Mouse (Mus musculus) frontal cortex, adult (tissue): ENCODE results near the gene Ormdl2.
"Not testable (repeated sequence)": the region's sequence is repeated elsewhere in the genome, so short reads cannot be mapped to it uniquely, and the experiment has no call there.

Source experiments
- ATAC-seq: cut with Nextera tagmentation; 2 replicates; pipeline ENCODE4 v1.9.2; 2017; ENCODE audit warnings: mild to moderate bottlenecking, moderate library complexity, mixed read lengths; ENCODE audit not compliant: low TSS enrichment

The Ormdl2 gene

DNA sequence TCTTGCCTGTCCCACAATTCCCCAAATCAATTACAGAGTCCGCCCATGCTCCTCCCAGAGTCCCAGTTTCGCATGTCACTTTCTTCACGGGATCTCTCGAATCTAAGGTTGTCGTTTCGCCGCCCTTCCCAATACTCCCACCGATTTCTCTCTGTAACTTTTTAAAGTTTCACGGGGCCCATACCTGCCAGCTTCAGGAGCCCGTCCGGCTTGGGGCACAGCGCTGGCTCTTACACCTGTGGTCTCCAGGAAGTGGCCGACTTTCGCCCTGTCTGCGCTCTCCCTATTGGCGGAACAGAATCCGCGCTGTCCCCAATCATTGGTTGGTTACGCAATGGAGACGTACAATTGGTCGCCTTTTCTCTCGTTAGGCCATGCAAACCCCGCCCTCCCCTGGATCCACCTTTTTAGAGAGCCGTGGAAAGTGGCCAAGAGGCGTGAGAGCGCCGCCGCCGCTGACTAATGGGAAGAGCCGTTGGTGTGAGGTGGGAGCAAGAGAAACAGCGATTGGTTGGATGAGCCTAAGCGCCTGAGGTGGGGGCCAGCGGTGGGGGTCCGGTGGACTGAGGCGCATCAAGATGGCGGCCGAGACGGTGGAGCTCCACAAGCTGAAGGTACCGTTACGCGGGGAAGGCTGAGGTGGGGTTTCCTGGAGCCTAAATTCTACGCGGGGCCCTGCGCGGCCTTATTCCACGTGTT is at the start of gene Ormdl2:
Gene Ormdl2 (minus strand): TSS at position 288 of the 699 bp plus-strand sequence.
- peak; percentile 99 for ATAC-seq

DNA sequence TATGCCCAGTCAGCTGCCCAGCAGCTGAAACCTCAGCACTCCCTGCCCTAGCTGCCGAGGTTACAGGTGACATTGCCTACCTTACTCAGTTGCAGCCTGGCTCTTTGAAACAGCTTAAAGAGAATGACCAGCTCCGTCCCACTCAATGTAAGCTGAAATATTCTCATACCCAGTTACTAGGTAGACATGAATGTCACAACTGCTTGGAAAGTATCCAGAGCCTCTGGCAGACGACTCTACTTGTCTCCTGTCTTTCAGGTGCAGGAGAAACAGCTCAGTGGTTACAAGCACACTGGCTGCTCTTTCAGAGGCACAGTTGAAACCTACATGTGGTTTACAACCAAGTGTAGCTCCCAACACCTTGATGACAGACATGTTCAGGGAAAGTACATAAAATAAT is 48.9 kb upstream of the Ormdl2 start:
- no peak for ATAC-seq

DNA sequence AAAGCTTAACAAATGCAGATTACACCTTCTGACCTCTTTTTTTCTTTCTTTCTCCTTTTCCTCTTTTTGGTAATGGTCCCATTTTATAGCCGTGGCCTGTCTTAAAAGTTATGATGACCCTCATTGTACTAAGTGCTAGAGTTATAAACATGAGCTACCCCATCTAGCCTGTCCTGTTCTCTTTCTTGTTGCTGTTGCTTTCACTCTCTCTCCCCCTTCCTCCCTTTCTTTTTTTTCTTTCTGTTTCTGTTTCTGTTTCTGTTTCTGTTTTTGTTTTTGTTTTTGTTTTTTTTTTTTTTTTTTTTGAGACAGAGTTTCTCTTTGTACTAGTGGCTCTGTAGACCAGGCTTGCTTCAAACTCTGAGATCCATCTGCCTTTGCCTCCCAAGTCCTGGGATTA is 45.1 kb upstream of the Ormdl2 start:
- ATAC-seq, result no peak

DNA sequence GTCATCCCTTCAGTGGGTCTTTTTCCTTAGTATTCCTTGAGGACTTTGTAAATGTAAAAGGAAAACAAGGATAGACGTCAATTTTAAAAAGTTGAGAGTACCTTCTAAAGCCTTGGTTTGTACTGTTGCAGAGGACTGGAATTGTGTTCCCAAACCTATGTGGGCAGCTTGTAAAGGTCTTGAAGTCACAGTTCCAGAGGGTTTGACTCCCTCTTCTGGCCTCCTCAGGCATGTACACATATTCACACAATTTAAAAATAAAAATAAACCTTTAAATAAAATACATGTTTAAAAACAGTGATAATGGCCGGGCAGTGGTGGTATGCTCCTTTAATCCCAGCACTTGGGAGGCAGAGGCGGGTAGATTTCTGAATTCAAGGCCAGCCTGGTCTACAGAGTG is 44.6 kb upstream of the Ormdl2 start:
- ATAC-seq, result no peak

DNA sequence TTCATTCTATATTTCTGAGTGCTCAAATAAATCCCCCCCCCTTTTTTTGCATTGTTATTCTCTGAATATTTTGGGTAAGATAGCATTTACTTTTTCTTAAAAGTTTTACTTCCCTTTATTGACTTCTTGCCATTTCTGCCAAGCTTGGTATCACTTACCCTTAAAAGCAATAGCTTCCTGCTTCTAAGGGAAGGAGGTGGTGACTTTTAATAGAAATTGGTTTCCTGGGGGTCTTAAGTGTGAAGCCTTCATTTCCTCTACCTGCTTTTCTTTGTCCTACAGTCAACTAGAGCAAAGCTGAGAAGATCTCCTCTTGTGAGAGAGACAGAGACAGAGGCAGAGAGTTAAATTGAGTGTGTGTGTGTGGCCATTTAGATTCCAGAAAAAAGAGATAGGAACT is 39.7 kb upstream of the Ormdl2 start:
- ATAC-seq, result no peak

DNA sequence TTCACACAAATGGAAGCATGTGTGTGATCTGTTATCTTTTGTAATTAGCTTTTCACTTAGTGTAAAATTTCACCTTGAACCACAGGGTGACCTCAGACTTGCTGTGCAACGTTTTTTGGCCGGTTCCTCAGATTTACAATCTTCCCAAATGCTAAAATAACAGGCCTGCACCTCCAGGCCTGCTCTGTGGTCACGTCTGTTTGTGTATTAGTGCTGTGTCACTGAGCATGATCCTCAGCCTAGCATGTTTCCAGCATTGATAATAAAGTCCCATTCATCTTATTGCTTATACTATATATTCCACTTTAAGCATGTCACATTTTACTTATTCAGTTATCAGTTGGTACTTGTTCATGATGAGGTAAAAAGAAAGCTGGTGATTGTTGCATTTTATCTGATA is 28.9 kb upstream of the Ormdl2 start:
- ATAC-seq, result no peak

DNA sequence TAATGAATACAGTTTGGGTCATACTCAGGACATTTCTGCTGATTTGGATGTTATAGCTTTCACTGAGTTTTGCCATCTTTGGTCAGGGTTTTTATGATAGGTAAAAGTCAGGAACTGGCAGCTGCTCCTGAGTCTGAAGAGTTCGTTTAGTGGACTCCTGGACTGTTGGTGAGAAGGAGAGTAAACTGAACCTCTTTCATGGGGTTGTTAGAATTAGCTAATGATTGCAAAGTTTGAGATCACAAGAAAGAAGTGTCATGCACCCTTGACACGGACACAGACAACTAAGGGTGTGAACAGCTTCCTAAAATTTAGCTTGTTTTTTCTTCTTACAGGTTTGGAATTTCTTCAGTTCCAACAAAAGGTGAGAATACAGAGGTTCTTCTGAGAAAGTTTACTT is 27.0 kb upstream of the Ormdl2 start:
- no peak for ATAC-seq

DNA sequence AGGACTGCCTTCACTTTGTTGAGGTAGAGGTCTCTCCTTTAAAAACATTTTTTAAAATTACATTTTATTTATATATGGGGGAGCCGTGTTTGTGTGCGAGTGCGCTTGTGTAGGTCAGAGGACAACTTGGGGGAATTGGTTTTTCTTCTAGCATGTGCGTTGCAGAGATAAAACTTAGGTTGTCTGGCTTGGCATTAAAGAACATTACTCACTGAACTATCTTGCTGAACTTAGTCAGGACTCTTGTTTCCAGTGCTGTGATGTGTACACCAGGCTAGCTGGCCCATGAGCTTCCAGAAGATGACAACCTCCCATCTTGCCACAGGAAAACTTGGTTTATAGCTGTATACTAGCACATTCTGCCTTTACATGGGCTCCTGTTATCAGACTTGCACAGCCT is 25.2 kb upstream of the Ormdl2 start:
- no peak for ATAC-seq

DNA sequence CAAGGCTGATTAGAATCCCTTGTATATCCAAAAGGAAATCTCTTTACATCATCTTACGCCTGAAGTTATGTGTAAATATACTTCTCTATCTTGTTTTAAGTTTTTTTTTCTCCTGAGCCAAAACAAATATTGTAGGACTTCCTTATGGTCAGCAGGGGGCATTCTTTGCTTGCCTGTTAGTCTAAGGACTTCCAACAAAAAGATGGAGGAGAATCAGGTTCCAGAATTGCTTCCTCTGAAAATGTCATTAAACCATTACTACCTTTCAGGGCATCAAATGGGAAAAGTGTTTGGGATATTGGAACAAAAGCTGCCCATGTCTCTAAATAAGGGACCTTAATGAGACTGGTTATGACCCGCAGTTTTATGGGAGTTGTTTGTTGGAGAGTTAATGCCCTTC is 24.1 kb upstream of the Ormdl2 start:
- no peak; the same call in 1 of the 2 replicates for ATAC-seq

DNA sequence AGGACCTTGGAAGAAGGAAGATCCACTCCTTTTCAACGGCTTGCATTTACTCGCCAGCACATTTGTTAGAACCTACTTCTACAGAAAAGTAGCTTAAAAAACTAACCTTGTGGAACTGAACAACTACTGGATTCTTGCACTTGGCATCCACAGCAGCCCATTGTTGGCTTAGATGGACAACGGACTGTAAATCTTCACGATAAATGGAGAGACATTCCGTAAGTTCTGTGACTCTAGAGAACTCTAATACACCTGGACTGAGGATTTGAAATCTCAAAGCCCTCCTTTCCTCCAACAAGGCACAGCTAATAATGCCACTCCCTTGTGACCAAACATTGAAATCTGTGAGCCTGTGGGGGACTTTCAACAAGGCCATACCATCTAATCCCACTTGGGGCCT is 21.8 kb upstream of the Ormdl2 start:
- no peak for ATAC-seq

DNA sequence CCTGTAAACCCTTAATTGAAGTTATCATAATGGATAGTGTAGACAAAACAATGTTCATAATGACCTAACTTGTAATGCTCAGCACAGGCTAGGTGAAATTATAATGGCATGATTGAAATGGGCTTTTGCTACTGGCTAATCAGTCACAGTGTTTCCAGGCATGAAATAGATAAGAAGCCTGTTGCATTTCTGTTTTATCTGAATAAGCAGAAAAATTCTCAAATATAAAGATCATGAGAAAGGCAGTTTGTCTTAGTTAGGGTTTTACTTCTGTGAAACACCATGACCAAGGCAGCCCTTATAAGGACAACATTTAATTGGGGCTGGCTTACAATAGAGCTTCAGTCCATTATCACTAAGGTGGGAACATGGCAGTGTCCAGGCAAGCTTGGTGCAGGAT is 19.2 kb upstream of the Ormdl2 start:
- no peak for ATAC-seq

DNA sequence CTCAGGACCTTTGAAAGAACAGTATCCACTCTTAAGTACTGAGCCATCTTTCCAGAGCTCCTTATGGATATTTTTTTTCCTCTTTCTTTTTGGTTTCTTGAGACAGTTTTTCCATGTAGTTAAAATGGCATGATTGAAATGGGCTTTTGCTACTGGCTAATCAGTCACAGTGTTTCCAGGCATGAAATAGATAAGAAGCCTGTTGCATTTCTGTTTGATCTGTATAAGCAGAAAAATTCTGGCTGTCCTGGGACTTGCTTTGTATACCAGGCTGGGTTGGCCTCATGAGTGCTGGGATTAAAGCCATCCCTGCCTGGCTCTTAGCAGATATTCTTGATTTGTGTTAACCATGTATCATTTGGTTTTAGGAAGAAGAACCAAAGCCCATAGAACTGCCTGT is 18.0 kb upstream of the Ormdl2 start:
- ATAC-seq, result no peak

DNA sequence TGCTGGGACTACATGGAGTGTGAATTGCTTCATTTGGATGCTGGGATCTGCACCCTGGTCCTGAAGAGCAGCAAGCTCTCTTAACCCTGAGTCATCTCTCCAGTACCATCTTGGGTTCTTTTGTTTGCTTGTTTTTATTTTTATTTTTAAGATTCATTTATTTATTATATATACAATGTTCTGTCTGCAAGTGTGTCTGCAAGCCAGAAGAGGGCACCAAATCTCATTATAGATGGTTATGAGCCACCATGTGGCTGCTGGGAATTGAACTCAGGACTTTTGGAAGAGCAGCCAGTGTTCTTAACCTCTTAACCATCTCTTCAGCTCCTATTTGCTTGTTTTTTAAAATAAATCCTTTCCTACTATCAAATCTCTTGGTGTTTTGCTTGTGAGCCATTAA is 16.0 kb upstream of the Ormdl2 start:
- no peak for ATAC-seq

DNA sequence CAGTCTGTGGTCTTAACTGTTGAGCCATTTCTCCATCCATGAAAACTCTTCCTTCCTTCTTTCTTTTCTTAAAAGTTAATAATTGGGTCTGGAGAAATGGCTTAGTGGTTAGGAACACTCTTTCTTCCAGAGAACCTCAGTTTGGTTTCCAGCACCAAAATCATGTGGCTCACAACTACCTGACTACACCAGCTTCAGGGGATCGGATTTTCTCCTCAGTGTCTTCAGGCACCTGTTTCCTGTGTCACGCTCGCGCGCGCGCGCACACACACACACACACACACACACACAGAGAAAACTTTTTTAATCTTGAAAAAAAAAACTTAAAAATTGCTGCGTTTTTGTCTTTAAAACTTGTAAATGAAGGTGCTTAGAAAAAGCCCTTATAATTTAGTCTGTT is 2.4 kb upstream of the Ormdl2 start:
- ATAC-seq, result no peak

DNA sequence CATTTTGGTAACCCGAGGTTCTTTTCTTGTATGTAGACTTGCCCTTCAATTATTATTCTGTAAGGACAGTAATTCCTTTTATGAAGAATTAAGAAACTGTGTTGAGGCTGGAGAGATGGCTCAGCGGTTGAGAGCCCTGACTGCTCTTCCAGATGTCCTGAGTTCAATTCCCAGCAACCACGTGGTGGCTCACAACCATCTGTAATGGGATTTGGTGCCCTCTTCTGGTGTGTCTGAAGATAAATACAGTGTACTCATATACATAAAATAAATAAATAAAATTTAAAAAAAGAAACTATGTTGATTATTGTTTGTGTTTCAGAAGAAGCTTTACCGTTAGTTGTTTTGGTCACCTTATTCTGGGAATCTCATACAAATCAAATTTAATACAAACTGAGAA is 1.6 kb upstream of the Ormdl2 start:
- ATAC-seq, result not testable (repeated sequence)

DNA sequence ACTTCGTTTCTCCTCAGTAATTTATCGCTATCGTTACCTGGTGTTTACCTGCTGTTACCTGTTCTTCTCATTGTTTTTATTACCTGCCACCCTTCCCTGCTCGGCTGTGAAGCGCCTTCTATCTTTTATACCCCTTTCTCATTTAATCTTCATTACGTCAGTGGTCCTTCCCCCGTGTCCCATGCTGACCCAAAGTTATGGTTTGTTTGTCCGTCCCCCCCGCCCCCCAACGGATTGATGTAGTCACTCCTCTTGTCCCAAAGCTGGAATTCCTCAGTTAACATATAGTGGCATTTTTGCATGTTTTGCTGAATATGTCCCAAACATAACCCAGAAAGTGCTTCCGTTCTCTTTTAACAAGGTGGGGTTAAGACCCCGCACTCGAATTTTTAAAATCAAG is 690 bp upstream of the Ormdl2 start:
- ATAC-seq, result no peak

DNA sequence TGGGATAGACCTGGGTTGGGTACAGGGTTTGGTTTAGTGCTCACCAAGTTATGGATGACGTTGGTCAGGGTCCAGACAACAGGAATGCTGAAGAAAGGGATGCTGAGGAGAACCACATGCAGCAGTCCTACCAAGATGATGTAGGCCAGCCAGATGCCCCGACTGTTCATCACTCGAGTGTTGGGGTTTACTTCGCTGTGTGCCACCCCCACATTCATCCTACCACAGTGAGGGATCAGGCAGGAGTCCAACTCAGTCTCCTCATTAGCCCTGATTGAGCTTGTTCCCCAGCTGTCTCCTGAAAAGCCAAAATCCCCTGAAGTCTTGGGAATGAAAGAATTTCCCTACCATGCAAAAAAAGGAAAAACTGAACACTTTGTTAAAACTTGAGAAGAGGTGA is 1.2 kb downstream of the Ormdl2 start:
- ATAC-seq, result no peak

DNA sequence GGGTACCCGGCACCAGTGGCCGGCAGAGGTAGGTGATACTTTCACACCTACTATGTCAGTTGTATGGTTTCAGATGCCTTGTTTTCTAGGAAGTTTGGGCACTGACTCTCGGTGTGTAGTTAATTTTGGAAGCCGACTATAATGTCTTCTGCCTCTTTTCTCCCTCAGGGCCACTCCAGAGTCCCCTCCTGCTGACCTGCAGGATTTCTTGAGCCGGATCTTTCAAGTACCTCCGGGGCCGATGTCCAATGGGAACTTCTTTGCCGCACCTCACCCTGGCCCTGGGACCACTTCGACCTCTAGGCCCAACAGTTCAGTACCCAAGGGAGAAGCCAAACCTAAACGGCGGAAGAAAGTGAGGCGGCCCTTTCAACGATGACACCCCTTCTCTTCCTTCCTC is 4.4 kb downstream of the Ormdl2 start, which contains the start of gene Sarnp:
Gene Sarnp (plus strand): TSS at position 301 of the 400 bp plus-strand sequence.
- ATAC-seq, result no peak

DNA sequence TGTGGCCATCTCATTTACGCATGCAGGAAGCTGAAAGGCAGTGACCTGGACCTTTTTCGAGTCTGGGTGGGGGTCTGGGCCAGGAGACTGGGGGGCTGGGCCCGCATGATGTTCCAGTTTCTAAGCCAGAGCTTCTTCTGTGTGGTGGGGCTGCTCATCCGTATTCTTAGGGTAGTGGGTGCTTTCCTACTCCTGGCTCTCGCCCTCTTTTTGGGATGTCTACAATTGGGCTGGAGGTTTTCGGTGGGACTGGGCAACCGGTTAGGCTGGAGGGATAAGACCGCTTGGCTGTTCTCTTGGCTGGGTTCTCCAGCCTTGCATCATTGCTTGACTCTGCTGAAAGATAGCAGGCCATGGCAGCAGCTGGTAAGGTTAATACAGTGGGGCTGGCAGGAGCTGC is 14.4 kb downstream of the Ormdl2 start:
- no peak for ATAC-seq

DNA sequence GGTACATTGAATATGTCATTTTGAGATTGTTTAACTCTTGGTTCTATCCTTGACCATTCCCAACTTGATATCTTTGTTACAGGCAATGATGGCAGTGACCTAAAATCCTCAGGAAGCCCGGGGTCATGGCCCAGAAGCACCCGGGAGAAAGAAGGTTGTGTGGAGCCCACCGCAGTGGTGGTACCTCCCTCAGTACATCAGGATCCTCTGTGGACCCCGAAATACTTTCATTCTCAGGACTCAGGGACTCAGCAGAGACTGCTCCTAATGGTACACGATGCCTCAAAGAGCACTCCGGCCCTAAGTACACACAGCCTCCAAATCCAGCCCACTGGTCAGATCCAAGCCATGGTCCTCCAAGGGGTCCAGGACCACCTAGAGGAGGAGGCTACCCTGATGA is 15.4 kb downstream of the Ormdl2 start:
- no peak for ATAC-seq

DNA sequence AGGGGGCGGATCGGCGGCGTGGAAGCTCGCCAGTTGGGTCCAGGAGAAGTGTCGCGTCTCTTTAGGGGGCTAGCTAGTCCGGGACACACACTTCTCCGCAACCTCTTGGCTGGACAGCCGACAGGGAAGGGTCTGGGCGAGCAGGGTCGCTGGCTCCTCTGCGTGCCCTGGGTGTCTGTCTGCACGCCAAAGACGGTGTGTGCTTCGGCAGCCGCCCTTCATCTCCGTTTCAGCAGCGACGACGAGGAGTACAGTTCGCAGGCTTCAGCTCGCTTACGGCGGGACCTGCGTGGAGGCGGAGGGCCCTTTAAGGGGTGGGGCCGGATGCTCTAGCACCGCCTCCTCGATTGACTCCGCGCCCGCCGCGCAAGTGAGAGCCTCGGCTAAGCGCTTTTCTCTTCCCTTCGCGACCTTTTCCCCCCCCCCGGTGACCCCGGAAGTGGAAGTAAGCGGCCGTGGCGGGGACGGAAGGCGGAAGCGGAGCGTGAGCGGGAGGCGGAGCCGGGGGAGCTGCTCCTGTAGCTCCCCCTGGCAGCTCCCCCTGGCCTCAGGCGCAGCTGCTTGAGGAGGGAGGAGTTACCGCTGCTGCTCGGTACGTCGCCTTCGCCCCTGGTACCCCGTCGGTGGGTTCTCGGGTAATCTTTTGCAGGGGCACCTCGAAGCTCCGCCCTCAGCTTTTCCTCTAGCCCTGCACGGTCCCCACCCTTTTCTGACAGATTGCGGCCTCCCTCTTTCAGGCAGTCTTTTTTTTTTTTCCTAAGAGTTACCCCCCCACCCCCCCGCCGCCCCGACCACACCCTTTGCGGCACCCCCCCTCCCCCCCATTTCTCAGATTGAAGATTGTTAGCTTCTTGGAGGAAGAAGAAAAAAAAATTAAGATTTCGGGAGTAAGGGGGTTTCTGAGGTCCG is 16.1 kb downstream of the Ormdl2 start:
- ATAC-seq, result peak; percentile 80

DNA sequence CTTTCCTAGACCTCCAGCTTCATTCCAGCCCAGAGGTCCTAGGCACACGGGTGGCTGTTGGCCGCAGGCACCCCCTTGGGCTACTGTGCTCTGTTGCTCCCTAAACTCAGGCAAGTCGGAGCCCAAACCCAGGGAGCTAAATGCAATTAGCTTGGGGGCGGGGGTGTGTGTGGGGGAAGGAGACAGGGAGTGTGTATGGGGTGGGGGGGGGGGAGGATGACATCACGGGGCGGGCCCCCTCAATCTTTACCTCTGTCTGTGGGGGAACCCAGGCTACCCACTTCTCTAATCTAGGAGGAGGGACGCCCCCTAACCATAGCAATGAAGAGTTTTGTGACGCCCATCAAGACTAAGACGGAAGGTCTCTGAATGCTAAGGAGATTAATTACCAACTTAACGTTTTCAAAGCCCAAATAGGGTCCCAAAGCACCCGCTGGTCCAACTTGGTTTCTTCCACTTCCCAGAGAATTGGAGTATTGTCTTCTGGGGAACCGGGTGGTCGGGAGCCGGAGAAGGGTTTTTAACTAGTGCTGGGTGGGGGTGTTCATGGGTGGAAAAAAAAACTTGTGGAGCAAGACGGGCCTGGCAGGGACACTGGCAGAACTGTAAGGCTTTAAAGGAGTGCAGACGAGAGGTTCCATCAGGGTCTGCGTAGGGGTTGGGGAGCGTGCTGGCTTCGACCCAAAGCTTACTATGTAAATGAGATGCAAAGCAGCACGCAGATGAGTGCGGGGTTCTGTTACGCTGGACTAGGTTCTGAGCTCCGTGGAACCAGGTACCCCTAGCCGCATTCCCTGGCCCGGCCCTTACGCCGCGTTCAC is 17.0 kb downstream of the Ormdl2 start, which contains the start of gene Tmem198b:
Gene Tmem198b (minus strand): TSS at position 100 of the 821 bp plus-strand sequence.
- peak; percentile 46 for ATAC-seq
